Mouse (Mus musculus): ENCODE results near the gene Agl. TPM values are rescaled to one million over a fixed set of nuclear protein-coding genes. Genes with fewer than 3 reads are reported as not detected.
A peak's percentile ranks its signal among the peaks of the same experiment; 100 is the strongest.

Agl gene
- polyA plus RNA-seq, 1 experiment from 2014 or later = 19.5 TPM

GRCm38 (mm10) chr3:116805866-116806265 lies 2.1 kb downstream of the Agl start:
- peaks cover 12% of the 10 kb centered on the region; the same call in 1 of the 2 replicates for H3K4me1 ChIP-seq (replicated peaks; ENCODE audit: control insufficient read depth, insufficient read depth, low read length)
- no peak overlapping the region for H3K9ac ChIP-seq

GRCm38 (mm10) chr3:116804746-116805285 lies 3.1 kb downstream of the Agl start:
- DNase-seq (ENCODE audit: low spot score) (no peak), ATAC-seq (ENCODE audit: low FRiP score) (no peak)
- Histone ChIP-seq H3K27ac (no peak overlapping the region), H3K36me3 (replicated peaks; ENCODE audit: control insufficient read depth, insufficient read depth) (peaks cover 15% of the 10 kb centered on the region), H3K4me3 (replicated peaks; ENCODE audit: low read length) (no peak overlapping the region), H3K9ac (0 out of 2 replicates have a peak overlapping the region, but pooled peaks have one; percentile 8), H3K9me3 (ENCODE audit: control insufficient read depth, low read length) (no peaks in the 10 kb centered on the region), H3K27me3 (ENCODE audit: control insufficient read depth, insufficient read depth, low read length) (no peaks in the 10 kb centered on the region), H3K4me1 (replicated peaks; ENCODE audit: control insufficient read depth, insufficient read depth, low read length) (peaks cover 12% of the 10 kb centered on the region; the same call in 1 of the 2 replicates), H3K4me2 (replicated peaks) (0 out of 2 replicates have a peak overlapping the region, but pooled peaks have one; percentile 2)
- WGBS = 56% methylated on average over 6 of the region's 6 CpGs

More at GRCm38 (mm10) chr3:116805866-116806265, 2.1 kb downstream of the Agl start:
- Histone ChIP-seq H3K4me3 (replicated peaks; ENCODE audit: low read length) (no peak overlapping the region), H3K4me2 (replicated peaks) (no peak overlapping the region), H3K9me3 (ENCODE audit: control insufficient read depth, low read length) (no peaks in the 10 kb centered on the region), H3K36me3 (replicated peaks; ENCODE audit: control insufficient read depth, insufficient read depth) (peaks cover 13% of the 10 kb centered on the region), H3K27ac (no peak overlapping the region), H3K27me3 (ENCODE audit: control insufficient read depth, insufficient read depth, low read length) (no peaks in the 10 kb centered on the region)
- ATAC-seq (ENCODE audit: low FRiP score) (no peak), DNase-seq (ENCODE audit: low spot score) (no peak)
- 82% methylated on average over 3 of the region's 3 CpGs for WGBS

- no peak for DNase-seq (ENCODE audit: low spot score)
- 88% methylated on average over 8 of the region's 8 CpGs for WGBS
- ATAC-seq (ENCODE audit: low FRiP score) = no peak
These were observed 6.2 kb downstream of the Agl start for GRCm38 (mm10) chr3:116801755-116802154.

GRCm38 (mm10) chr3:116798821-116799510 lies 9.0 kb downstream of the Agl start:
- H3K27ac ChIP-seq = no peak overlapping the region
- no peaks in the 10 kb centered on the region for H3K27me3 ChIP-seq (ENCODE audit: control insufficient read depth, insufficient read depth, low read length)
- H3K36me3 ChIP-seq (replicated peaks; ENCODE audit: control insufficient read depth, insufficient read depth) = peaks cover 45% of the 10 kb centered on the region
- WGBS = 78% methylated on average over 4 of the region's 4 CpGs
- H3K4me2 ChIP-seq (replicated peaks) = no peak overlapping the region
- DNase-seq (ENCODE audit: low spot score) (no peak), ATAC-seq (ENCODE audit: low FRiP score) (no peak)
- no peak overlapping the region for H3K9ac ChIP-seq
- no peak overlapping the region for H3K4me3 ChIP-seq (replicated peaks; ENCODE audit: low read length)
- H3K4me1 ChIP-seq (replicated peaks; ENCODE audit: control insufficient read depth, insufficient read depth, low read length) = no peaks in the 10 kb centered on the region
- H3K9me3 ChIP-seq (ENCODE audit: control insufficient read depth, low read length) = no peaks in the 10 kb centered on the region

More at GRCm38 (mm10) chr3:116801755-116802154, 6.2 kb downstream of the Agl start:
- H3K27ac ChIP-seq = no peak overlapping the region
- H3K27me3 ChIP-seq (ENCODE audit: control insufficient read depth, insufficient read depth, low read length) = no peaks in the 10 kb centered on the region
- no peak overlapping the region for H3K4me3 ChIP-seq (replicated peaks; ENCODE audit: low read length)
- H3K36me3 ChIP-seq (replicated peaks; ENCODE audit: control insufficient read depth, insufficient read depth) = peaks cover 34% of the 10 kb centered on the region
- H3K9me3 ChIP-seq (ENCODE audit: control insufficient read depth, low read length) = no peaks in the 10 kb centered on the region
- no peak overlapping the region for H3K9ac ChIP-seq
- peaks cover 4% of the 10 kb centered on the region; the same call in 1 of the 2 replicates for H3K4me1 ChIP-seq (replicated peaks; ENCODE audit: control insufficient read depth, insufficient read depth, low read length)
- no peak overlapping the region for H3K4me2 ChIP-seq (replicated peaks)

GRCm38 (mm10) chr3:116788851-116789250 lies 19.1 kb downstream of the Agl start:
- no peaks in the 10 kb centered on the region for H3K9me3 ChIP-seq (ENCODE audit: control insufficient read depth, low read length)
- H3K4me3 ChIP-seq (replicated peaks; ENCODE audit: low read length) = no peak overlapping the region
- DNase-seq (ENCODE audit: low spot score) (no peak), ATAC-seq (ENCODE audit: low FRiP score) (no peak)
- 94% methylated on average over 5 of the region's 5 CpGs for WGBS
- peaks cover 83% of the 10 kb centered on the region for H3K36me3 ChIP-seq (replicated peaks; ENCODE audit: control insufficient read depth, insufficient read depth)
- H3K4me2 ChIP-seq (replicated peaks) = no peak overlapping the region
- H3K9ac ChIP-seq = no peak overlapping the region
- H3K27ac ChIP-seq = no peak overlapping the region
- H3K4me1 ChIP-seq (replicated peaks; ENCODE audit: control insufficient read depth, insufficient read depth, low read length) = no peaks in the 10 kb centered on the region
- no peaks in the 10 kb centered on the region for H3K27me3 ChIP-seq (ENCODE audit: control insufficient read depth, insufficient read depth, low read length)

- Histone ChIP-seq H3K9me3 (ENCODE audit: control insufficient read depth, low read length) (no peaks in the 10 kb centered on the region), H3K27ac (no peak overlapping the region), H3K9ac (no peak overlapping the region), H3K4me2 (replicated peaks) (no peak overlapping the region), H3K27me3 (ENCODE audit: control insufficient read depth, insufficient read depth, low read length) (no peaks in the 10 kb centered on the region), H3K36me3 (replicated peaks; ENCODE audit: control insufficient read depth, insufficient read depth) (peaks cover 91% of the 10 kb centered on the region), H3K4me3 (replicated peaks; ENCODE audit: low read length) (no peak overlapping the region), H3K4me1 (replicated peaks; ENCODE audit: control insufficient read depth, insufficient read depth, low read length) (no peaks in the 10 kb centered on the region)
- DNase-seq (ENCODE audit: low spot score) (no peak), ATAC-seq (ENCODE audit: low FRiP score) (no peak)
- 91% methylated on average over 9 of the region's 9 CpGs for WGBS
These were observed 21.4 kb downstream of the Agl start for GRCm38 (mm10) chr3:116786543-116786942.

GRCm38 (mm10) chr3:116785820-116786219 lies 22.1 kb downstream of the Agl start:
- no peaks in the 10 kb centered on the region for H3K9me3 ChIP-seq (ENCODE audit: control insufficient read depth, low read length)
- H3K36me3 ChIP-seq (replicated peaks; ENCODE audit: control insufficient read depth, insufficient read depth) = peaks cover 91% of the 10 kb centered on the region
- no peak overlapping the region for H3K9ac ChIP-seq
- H3K27me3 ChIP-seq (ENCODE audit: control insufficient read depth, insufficient read depth, low read length) = no peaks in the 10 kb centered on the region
- ATAC-seq (ENCODE audit: low FRiP score) = no peak
- no peak overlapping the region for H3K4me3 ChIP-seq (replicated peaks; ENCODE audit: low read length)
- no peak for DNase-seq (ENCODE audit: low spot score)
- H3K4me2 ChIP-seq (replicated peaks) = no peak overlapping the region
- no peaks in the 10 kb centered on the region for H3K4me1 ChIP-seq (replicated peaks; ENCODE audit: control insufficient read depth, insufficient read depth, low read length)
- 98% methylated on average over 8 of the region's 8 CpGs for WGBS
- no peak overlapping the region for H3K27ac ChIP-seq

GRCm38 (mm10) chr3:116784811-116785210 lies 23.2 kb downstream of the Agl start:
- 91% methylated on average over 8 of the region's 8 CpGs for WGBS
- H3K9ac ChIP-seq = no peak overlapping the region

GRCm38 (mm10) chr3:116784290-116784689 lies 23.7 kb downstream of the Agl start:
- peaks cover 89% of the 10 kb centered on the region for H3K36me3 ChIP-seq (replicated peaks; ENCODE audit: control insufficient read depth, insufficient read depth)
- no peak overlapping the region for H3K4me3 ChIP-seq (replicated peaks; ENCODE audit: low read length)
- ATAC-seq (ENCODE audit: low FRiP score) (no peak), DNase-seq (ENCODE audit: low spot score) (no peak)
- H3K4me1 ChIP-seq (replicated peaks; ENCODE audit: control insufficient read depth, insufficient read depth, low read length) = no peaks in the 10 kb centered on the region
- H3K9me3 ChIP-seq (ENCODE audit: control insufficient read depth, low read length) = no peaks in the 10 kb centered on the region
- H3K27ac ChIP-seq = no peak overlapping the region
- H3K27me3 ChIP-seq (ENCODE audit: control insufficient read depth, insufficient read depth, low read length) = no peaks in the 10 kb centered on the region
- H3K9ac ChIP-seq = no peak overlapping the region
- 95% methylated on average over 12 of the region's 12 CpGs for WGBS
- no peak overlapping the region for H3K4me2 ChIP-seq (replicated peaks)

More at GRCm38 (mm10) chr3:116784811-116785210, 23.2 kb downstream of the Agl start:
- Histone ChIP-seq H3K27me3 (ENCODE audit: control insufficient read depth, insufficient read depth, low read length) (no peaks in the 10 kb centered on the region), H3K36me3 (replicated peaks; ENCODE audit: control insufficient read depth, insufficient read depth) (peaks cover 92% of the 10 kb centered on the region), H3K27ac (no peak overlapping the region), H3K4me1 (replicated peaks; ENCODE audit: control insufficient read depth, insufficient read depth, low read length) (no peaks in the 10 kb centered on the region), H3K4me2 (replicated peaks) (no peak overlapping the region), H3K4me3 (replicated peaks; ENCODE audit: low read length) (no peak overlapping the region), H3K9me3 (ENCODE audit: control insufficient read depth, low read length) (no peaks in the 10 kb centered on the region)
- ATAC-seq (ENCODE audit: low FRiP score) (no peak), DNase-seq (ENCODE audit: low spot score) (no peak)
